Mouse (Mus musculus): ENCODE data around the gene Reg3b. TPM values are rescaled to one million over a fixed set of nuclear protein-coding genes. Genes with fewer than 3 reads are reported as not detected.
"Not testable (repeated sequence)": the region's sequence is repeated elsewhere in the genome, so short reads cannot be mapped to it uniquely, and the experiment has no call there.

The Reg3b gene
- 0.44 and 1.0 TPM in 2 replicates for polyA plus RNA-seq (2012; rRNA removed)

- DNase-seq (ENCODE audit: low read depth): no peak
- no peak for TF ChIP-seq CTCF (IDR thresholded peaks at IDR 0.05; ENCODE audit: borderline replicate concordance, extremely low read depth, insufficient read depth, insufficient read length)
- TF ChIP-seq POLR2A (IDR thresholded peaks at IDR 0.05; ENCODE audit: borderline replicate concordance, extremely low read depth, insufficient read depth, insufficient read length, poor library complexity, severe bottlenecking): no peak
Observed at GRCm38 (mm10) chr6:78370357-78370756, at the start of gene Reg3b. Reg3b (plus strand) TSS chr6:78370657.

- peak; percentile 70 for DNase-seq (ENCODE audit: low read depth)
- no peak for TF ChIP-seq CTCF (IDR thresholded peaks at IDR 0.05; ENCODE audit: borderline replicate concordance, extremely low read depth, insufficient read depth, insufficient read length)
Observed at GRCm38 (mm10) chr6:78327798-78328197, 42.7 kb upstream of the Reg3b start.

GRCm38 (mm10) chr6:78329166-78329565 lies 41.3 kb upstream of the Reg3b start:
- peak; percentile 21 for DNase-seq (ENCODE audit: low read depth)
- no peak for TF ChIP-seq CTCF (IDR thresholded peaks at IDR 0.05; ENCODE audit: borderline replicate concordance, extremely low read depth, insufficient read depth, insufficient read length)
- no peak for TF ChIP-seq POLR2A (IDR thresholded peaks at IDR 0.05; ENCODE audit: borderline replicate concordance, extremely low read depth, insufficient read depth, insufficient read length, poor library complexity, severe bottlenecking)

- TF ChIP-seq CTCF (IDR thresholded peaks at IDR 0.05; ENCODE audit: borderline replicate concordance, extremely low read depth, insufficient read depth, insufficient read length) (peak; percentile 71), POLR2A (IDR thresholded peaks at IDR 0.05; ENCODE audit: borderline replicate concordance, extremely low read depth, insufficient read depth, insufficient read length, poor library complexity, severe bottlenecking) (no peak)
- peak; percentile 76 for DNase-seq (ENCODE audit: low read depth)
Observed at GRCm38 (mm10) chr6:78331919-78332569, 38.4 kb upstream of the Reg3b start.

GRCm38 (mm10) chr6:78340296-78340695 lies 30.2 kb upstream of the Reg3b start:
- no peak for DNase-seq (ENCODE audit: low read depth)
- TF ChIP-seq POLR2A (IDR thresholded peaks at IDR 0.05; ENCODE audit: borderline replicate concordance, extremely low read depth, insufficient read depth, insufficient read length, poor library complexity, severe bottlenecking): no peak
- no peak for TF ChIP-seq CTCF (IDR thresholded peaks at IDR 0.05; ENCODE audit: borderline replicate concordance, extremely low read depth, insufficient read depth, insufficient read length)

- TF ChIP-seq POLR2A (IDR thresholded peaks at IDR 0.05; ENCODE audit: borderline replicate concordance, extremely low read depth, insufficient read depth, insufficient read length, poor library complexity, severe bottlenecking): no peak
- no peak for DNase-seq (ENCODE audit: low read depth)
Observed at GRCm38 (mm10) chr6:78341689-78342088, 28.8 kb upstream of the Reg3b start.

- TF ChIP-seq POLR2A (IDR thresholded peaks at IDR 0.05; ENCODE audit: borderline replicate concordance, extremely low read depth, insufficient read depth, insufficient read length, poor library complexity, severe bottlenecking) (no peak), CTCF (IDR thresholded peaks at IDR 0.05; ENCODE audit: borderline replicate concordance, extremely low read depth, insufficient read depth, insufficient read length) (no peak)
- DNase-seq (ENCODE audit: low read depth): no peak
Observed at GRCm38 (mm10) chr6:78361971-78362563, 8.4 kb upstream of the Reg3b start.

GRCm38 (mm10) chr6:78378765-78379164 lies 8.3 kb downstream of the Reg3b start, which contains the start of gene Reg3d:
Reg3d (minus strand) TSS chr6:78378865.
- no peak for DNase-seq (ENCODE audit: low read depth)
- TF ChIP-seq CTCF (IDR thresholded peaks at IDR 0.05; ENCODE audit: borderline replicate concordance, extremely low read depth, insufficient read depth, insufficient read length): no peak
- TF ChIP-seq POLR2A (IDR thresholded peaks at IDR 0.05; ENCODE audit: borderline replicate concordance, extremely low read depth, insufficient read depth, insufficient read length, poor library complexity, severe bottlenecking): no peak

- DNase-seq (ENCODE audit: low read depth): no peak
- no peak for TF ChIP-seq POLR2A (IDR thresholded peaks at IDR 0.05; ENCODE audit: borderline replicate concordance, extremely low read depth, insufficient read depth, insufficient read length, poor library complexity, severe bottlenecking)
Observed at GRCm38 (mm10) chr6:78380409-78380808, 10.0 kb downstream of the Reg3b start, which contains the start of gene Reg3a. Reg3a (plus strand) TSS chr6:78380709.

- TF ChIP-seq POLR2A (IDR thresholded peaks at IDR 0.05; ENCODE audit: borderline replicate concordance, extremely low read depth, insufficient read depth, insufficient read length, poor library complexity, severe bottlenecking): no peak
- no peak for TF ChIP-seq CTCF (IDR thresholded peaks at IDR 0.05; ENCODE audit: borderline replicate concordance, extremely low read depth, insufficient read depth, insufficient read length)
Observed at GRCm38 (mm10) chr6:78385609-78386008, 15.2 kb downstream of the Reg3b start.

GRCm38 (mm10) chr6:78395323-78395722 lies 24.9 kb downstream of the Reg3b start, which contains the start of gene Reg2:
Reg2 (plus strand) TSS chr6:78395623.
- DNase-seq (ENCODE audit: low read depth): not testable (repeated sequence)

More at GRCm38 (mm10) chr6:78385609-78386008, 15.2 kb downstream of the Reg3b start:
- DNase-seq (ENCODE audit: low read depth): peak; percentile 51

GRCm38 (mm10) chr6:78422411-78422810 lies 52.0 kb downstream of the Reg3b start, which contains the start of gene Reg1:
Reg1 (plus strand) TSS chr6:78422711.
- DNase-seq (ENCODE audit: low read depth): not testable (repeated sequence)

Other genes with a start within 250 kb of the Reg3b start
- gene Reg3d, start 8.2 kb downstream of the Reg3b start, polyA plus RNA-seq (2012; rRNA removed): not detected in 2 replicates
- not detected in 2 replicates for gene Reg3a, start 10.1 kb downstream of the Reg3b start, polyA plus RNA-seq (2012; rRNA removed)
- gene Reg2, start 25.0 kb downstream of the Reg3b start, polyA plus RNA-seq (2012; rRNA removed): not detected in 2 replicates
- not detected in 2 replicates for gene Reg1, start 52.1 kb downstream of the Reg3b start, polyA plus RNA-seq (2012; rRNA removed)
- gene Reg3g, start 98.2 kb downstream of the Reg3b start, polyA plus RNA-seq (2012; rRNA removed): 0.45 TPM in 1 of 2 replicates, not detected in the other

Measured in brain, embryonic 14.5 days (tissue).